Mouse (Mus musculus) olfactory bulb, adult 2 months (tissue): ENCODE results near the gene Hyou1. TPM values are rescaled to one million over a fixed set of nuclear protein-coding genes. Genes with fewer than 3 reads are reported as not detected.
"Not testable (repeated sequence)": the region's sequence is repeated elsewhere in the genome, so short reads cannot be mapped to it uniquely, and the experiment has no call there.

ENCODE experiments used
- H3K27ac ChIP-seq: fragments of 200-500 bp; 2 replicates; pipeline ENCODE4 v1.5.1; 2012; ENCODE audit warnings: low read depth, low read length; ENCODE audit not compliant: insufficient read depth
- H3K4me1 ChIP-seq: fragments of 200-500 bp; 2 replicates; pipeline ENCODE4 v1.6.1; 2012; ENCODE audit warnings: low read length; ENCODE audit not compliant: control insufficient read depth, insufficient read depth
- H3K4me3 ChIP-seq: fragments of 200-500 bp; 2 replicates; pipeline ENCODE4 v1.5.1; 2012; ENCODE audit warnings: mild to moderate bottlenecking, low read depth, low read length, moderate library complexity; ENCODE audit not compliant: insufficient read depth
- CTCF ChIP-seq: fragments of 200-500 bp; IDR thresholded peaks from 2 replicates; pipeline ENCODE4 v1.5.1; 2012; ENCODE audit warnings: low read depth, mild to moderate bottlenecking, low read length, moderate library complexity; ENCODE audit not compliant: insufficient read depth
- POLR2A ChIP-seq: fragments of 200-500 bp; IDR thresholded peaks from 2 replicates; pipeline ENCODE4 v1.6.1; 2012; ENCODE audit warnings: mild to moderate bottlenecking, low read depth, low read length, moderate library complexity; ENCODE audit not compliant: insufficient read depth
- WGBS: fragments of 180-500 bp; shearing (Covaris S2); methylation state at CpG from one replicate; pipeline ENCODE4 v1.1.7; 2018; 5-methylcytosine and 5-hydroxymethylcytosine counted together
- polyA plus RNA-seq: library from polyadenylated mRNA; stranded (reverse); fragments of >200 nt; gene quantifications from 2 replicates; pipeline ENCODE4 v1.2.4, GENCODE M21; 2012; ENCODE audit warnings: low replicate concordance; ENCODE audit not compliant: missing spikeins, insufficient read depth, insufficient read length

Hyou1 gene
- polyA plus RNA-seq, 1 experiment, result not detected

DNA sequence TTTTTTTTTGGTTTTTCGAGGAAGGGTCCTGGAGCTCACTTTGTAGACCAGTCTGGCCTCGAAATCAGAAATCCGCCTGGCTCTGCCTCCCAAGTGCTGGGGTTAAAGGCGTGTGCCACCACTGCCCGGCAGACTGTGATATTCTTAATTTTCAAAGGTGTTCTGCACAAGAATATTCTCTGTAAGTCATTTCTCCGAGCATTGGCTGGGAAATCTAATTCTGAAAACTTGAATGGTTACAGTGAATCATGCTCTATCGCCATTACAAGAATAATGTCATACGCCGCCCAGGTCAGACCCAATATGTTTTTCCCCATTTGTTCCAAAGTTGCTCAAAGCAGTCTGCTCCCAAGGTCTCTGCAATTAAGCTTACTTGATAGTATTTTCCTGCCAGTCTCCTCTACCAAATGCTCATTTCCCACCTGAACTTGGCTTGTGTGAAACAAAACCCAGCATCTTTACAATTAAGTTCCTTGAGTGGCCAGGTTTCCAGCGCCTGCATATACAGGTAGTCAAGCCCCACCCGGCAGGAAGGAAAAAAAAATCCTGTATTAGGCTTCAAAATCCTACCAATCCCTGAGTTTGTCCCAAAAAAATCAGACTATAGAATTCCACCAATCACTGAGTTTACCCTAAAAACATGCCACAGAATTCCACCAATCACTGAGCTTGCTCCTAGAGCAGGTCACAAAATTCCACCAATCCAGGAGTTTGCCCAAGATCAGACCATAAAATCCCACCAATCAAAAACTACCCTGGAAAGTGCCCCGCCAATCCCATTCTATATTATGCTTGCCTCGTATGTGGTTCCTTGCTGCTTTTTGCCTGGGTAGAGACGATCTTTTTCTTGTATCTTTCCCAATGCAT is 39.5 kb downstream of the Hyou1 start, which contains the start of gene Ccdc84:
Gene Ccdc84 (minus strand): TSS at position 51 of the 867 bp plus-strand sequence.
- TF ChIP-seq POLR2A (no peak), CTCF (no peak)
- peak within 1 kb of the TSS; percentile 66 for H3K27ac ChIP-seq
- 64% methylated on average over 14 of the region's 14 CpGs for WGBS
- peak within 1 kb of the TSS; percentile 86 for H3K4me3 ChIP-seq
- no peaks in the 10 kb centered on the region for H3K4me1 ChIP-seq

DNA sequence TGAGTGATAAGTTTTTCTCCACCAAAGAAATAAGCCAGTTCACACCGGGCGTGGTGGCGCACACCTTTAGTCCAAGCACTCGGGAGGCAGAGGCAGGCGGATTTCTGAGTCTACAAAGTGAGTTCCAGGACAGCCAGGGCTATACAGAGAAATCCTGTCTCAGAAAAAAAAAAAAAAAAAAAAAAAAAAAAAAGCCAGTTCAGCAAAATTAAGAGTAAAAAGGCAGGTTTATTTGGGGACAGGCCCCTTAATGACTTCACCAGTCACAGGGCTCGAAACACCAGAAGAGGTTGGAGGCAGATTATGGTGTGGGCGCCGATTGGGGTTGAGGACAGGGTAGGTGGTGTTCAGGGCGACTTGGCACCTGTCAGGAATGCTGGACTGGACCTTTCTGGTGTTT is 40.4 kb downstream of the Hyou1 start:
- not testable (repeated sequence) for H3K27ac ChIP-seq, H3K4me1 ChIP-seq, H3K4me3 ChIP-seq
- WGBS, result 96% methylated on average over 9 of the region's 9 CpGs

DNA sequence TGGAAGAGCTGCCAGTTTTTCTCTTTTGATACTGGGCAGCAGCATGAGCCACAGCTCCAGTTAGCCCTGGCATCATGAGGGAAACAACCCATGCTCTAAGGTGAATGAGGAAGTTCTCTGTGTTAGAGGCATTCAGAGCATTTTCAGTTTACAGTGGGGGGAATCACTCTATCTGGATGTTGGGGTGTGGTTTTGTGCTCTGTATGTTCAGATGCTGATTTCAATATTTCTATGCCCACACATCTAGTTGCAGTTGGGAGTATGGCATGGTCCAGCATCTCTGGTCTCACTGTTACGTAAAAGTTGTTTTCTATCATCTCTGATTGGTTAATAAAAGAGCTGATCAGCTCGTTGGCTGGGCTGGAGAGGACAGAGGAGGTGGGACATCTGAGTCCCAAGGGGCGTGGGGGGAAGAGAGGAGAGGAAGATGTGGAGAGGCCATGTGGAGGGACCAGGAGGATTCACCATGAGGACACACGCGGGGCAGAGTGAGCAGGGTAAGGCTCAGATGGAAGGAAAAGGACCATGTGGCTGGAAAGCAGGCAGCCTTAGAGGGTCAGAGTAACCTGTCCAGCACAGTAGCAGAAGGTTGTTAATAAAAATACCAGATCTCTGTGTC is 41.1 kb downstream of the Hyou1 start:
- no peaks in the 10 kb centered on the region for H3K4me1 ChIP-seq
- TF ChIP-seq POLR2A, result no peak
- no peak for TF ChIP-seq CTCF
- H3K4me3 ChIP-seq, result no peak overlapping the region
- H3K27ac ChIP-seq, result no peak overlapping the region
- WGBS, result 78% methylated on average over 5 of the region's 5 CpGs

DNA sequence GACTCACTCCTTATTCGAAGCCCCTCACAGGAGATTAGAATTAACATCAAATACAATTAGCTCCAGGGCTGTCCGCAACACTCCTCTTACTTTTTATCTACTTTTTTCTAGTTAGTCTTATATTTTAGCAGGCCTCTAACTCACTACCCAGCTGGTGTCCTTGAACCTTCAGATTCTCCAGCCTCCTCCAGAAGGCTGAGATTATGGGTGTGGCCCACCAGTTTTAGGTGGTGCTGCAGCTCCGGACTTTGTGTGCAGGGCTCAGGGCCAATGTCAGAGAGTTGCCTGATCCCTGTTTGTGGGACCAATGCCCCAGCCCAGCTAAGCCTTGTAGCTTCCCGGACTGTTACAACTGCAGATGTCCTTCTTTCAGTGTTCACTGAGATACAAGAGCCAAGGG is 44.3 kb downstream of the Hyou1 start:
- no peak overlapping the region for H3K4me3 ChIP-seq
- TF ChIP-seq POLR2A, result no peak
- TF ChIP-seq CTCF, result no peak
- no peak overlapping the region for H3K27ac ChIP-seq
- WGBS, result 87% methylated on average over 4 of the region's 4 CpGs
- no peaks in the 10 kb centered on the region for H3K4me1 ChIP-seq

DNA sequence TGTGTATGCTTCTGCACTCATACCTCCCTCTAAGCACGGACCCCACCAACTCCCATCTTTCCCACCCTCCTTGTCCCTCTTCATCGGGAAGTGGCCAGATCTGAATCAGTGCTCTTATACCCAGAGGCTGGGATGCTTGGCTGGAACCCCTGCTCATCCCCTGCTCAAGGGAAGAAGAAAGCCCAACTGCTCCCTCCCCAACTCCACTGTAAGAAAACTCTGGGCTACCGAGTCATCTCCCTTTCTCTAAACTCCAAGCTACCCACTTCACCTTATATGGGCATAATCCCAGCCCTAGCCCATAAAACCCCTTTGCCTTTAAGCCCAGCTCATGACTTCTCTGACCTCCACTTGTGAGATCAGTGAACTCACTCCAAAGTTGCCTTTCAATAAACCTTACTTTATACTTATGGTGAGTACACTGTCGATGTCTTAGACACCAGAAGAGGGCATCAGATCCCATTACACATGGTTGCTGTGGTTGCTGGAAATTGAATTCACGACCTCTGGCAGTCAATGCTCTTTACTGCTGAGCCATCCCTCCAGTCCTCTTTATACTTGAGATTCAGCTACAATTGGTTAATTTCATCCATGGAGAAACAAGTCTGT is 53.4 kb downstream of the Hyou1 start:
- WGBS, result 55% methylated on average over 5 of the region's 5 CpGs
- Histone ChIP-seq H3K27ac (no peak overlapping the region), H3K4me1 (no peaks in the 10 kb centered on the region), H3K4me3 (no peak overlapping the region)
- TF ChIP-seq POLR2A, result no peak
- TF ChIP-seq CTCF, result no peak

DNA sequence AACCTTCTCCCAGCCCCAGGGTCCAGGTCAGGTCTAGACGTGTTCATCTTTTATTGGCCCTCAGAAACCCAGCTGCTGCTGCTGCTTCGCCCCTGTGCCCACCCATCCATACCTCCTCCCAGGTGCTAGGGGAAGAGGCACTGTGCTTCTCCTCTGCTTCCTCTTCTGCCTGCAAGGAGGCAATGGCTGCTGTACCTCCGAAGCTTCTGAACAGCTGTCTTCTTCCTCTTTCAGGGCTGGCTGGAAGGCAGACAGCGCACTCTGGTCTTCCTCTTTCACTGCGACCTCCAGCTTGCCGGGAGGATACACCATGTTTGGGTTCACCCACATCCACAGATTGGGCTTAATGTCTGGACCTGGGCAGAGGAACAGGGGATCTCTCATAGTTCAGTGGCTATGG is 56.5 kb downstream of the Hyou1 start:
- TF ChIP-seq POLR2A (no peak), CTCF (no peak)
- 86% methylated on average over 6 of the region's 6 CpGs for WGBS
- H3K4me3 ChIP-seq, result no peak overlapping the region
- H3K27ac ChIP-seq, result no peak overlapping the region
- no peaks in the 10 kb centered on the region for H3K4me1 ChIP-seq

DNA sequence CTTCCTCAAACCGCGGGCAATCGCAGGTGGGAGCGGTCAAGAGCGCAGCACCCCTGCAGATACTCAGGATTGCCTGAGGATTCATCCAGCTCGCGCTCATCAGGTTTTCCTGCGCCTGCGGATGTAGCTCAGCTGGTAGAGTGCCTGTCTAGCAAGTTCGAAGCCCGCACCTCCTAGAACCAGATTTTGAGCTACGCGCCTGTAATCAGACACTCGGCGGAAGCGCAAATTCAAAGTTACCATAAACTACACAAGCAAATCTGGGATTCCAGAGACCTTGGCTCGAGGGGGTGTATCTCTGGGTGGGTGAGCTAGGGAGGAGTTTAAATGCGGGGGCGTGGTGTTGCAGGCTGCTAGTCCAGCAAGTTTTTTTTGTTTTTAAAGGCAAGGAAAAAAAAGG is 61.7 kb downstream of the Hyou1 start, which contains the start of gene Foxr1:
Gene Foxr1 (minus strand): TSS at position 176 of the 400 bp plus-strand sequence.
- Histone ChIP-seq H3K27ac (no peak within 1 kb of the TSS), H3K4me1 (no peaks in the 10 kb centered on the region), H3K4me3 (no peak within 1 kb of the TSS)
- 84% methylated on average over 19 of the region's 19 CpGs for WGBS
- no peak for TF ChIP-seq POLR2A

Other genes starting within 250 kb of the Hyou1 start
- gene Mcam, start 245.0 kb upstream of the Hyou1 start, polyA plus RNA-seq, result not detected in 2 replicates
- 80.7 and 279 TPM in 2 replicates for gene Cbl, start 145.4 kb upstream of the Hyou1 start, polyA plus RNA-seq
- not detected in 2 replicates for gene Ccdc153, start 138.8 kb upstream of the Hyou1 start, polyA plus RNA-seq
- not detected in 2 replicates for gene Pdzd3, start 128.0 kb upstream of the Hyou1 start, polyA plus RNA-seq
- gene Nlrx1, start 110.9 kb upstream of the Hyou1 start, polyA plus RNA-seq, result not detected in 2 replicates
- gene Abcg4, start 90.9 kb upstream of the Hyou1 start, polyA plus RNA-seq, result not detected in 2 replicates
- not detected in 2 replicates for gene Hinfp, start 73.8 kb upstream of the Hyou1 start, polyA plus RNA-seq
- not detected in 2 replicates for gene C2cd2l, start 59.2 kb upstream of the Hyou1 start, polyA plus RNA-seq
- gene Dpagt1, start 53.5 kb upstream of the Hyou1 start, polyA plus RNA-seq, result 150 TPM in 1 of 2 replicates, not detected in the other
- not detected in 2 replicates for gene H2afx, start 44.8 kb upstream of the Hyou1 start, polyA plus RNA-seq
- gene Hmbs, start 35.3 kb upstream of the Hyou1 start, polyA plus RNA-seq, result not detected in 2 replicates
- gene Vps11, start 17.8 kb upstream of the Hyou1 start, polyA plus RNA-seq, result not detected in 2 replicates
- gene Slc37a4, start 17.4 kb downstream of the Hyou1 start, polyA plus RNA-seq, result not detected in 2 replicates
- 1,193 TPM in 1 of 2 replicates, not detected in the other for gene Rps25, start 27.6 kb downstream of the Hyou1 start, polyA plus RNA-seq
- gene Trappc4, start 28.1 kb downstream of the Hyou1 start, polyA plus RNA-seq, result not detected in 2 replicates
- gene Ccdc84, start 39.1 kb downstream of the Hyou1 start, polyA plus RNA-seq, result not detected in 2 replicates
- gene Foxr1, start 61.6 kb downstream of the Hyou1 start, polyA plus RNA-seq, result not detected in 2 replicates
- not detected in 2 replicates for gene Upk2, start 75.5 kb downstream of the Hyou1 start, polyA plus RNA-seq
- gene Bcl9l, start 103.3 kb downstream of the Hyou1 start, polyA plus RNA-seq, result not detected in 2 replicates
- gene Cxcr5, start 182.4 kb downstream of the Hyou1 start, polyA plus RNA-seq, result not detected in 2 replicates
- gene Ddx6, start 225.4 kb downstream of the Hyou1 start, polyA plus RNA-seq, result 157 and 168 TPM in 2 replicates